Mouse (Mus musculus) adrenal gland, adult 2 months (tissue): ENCODE data around the gene Atrip. TPM values are rescaled to one million over a fixed set of nuclear protein-coding genes. Genes with fewer than 3 reads are reported as not detected.
A peak's percentile ranks its signal among the peaks of the same experiment; 100 is the strongest.

Source experiments
- DNase-seq: peaks from one replicate; pipeline ENCODE4 v3.0.0; 2021
- polyA plus RNA-seq: library from polyadenylated mRNA; depleted of rRNA; stranded (reverse); fragments of >200 nt; gene quantifications from 2 replicates; pipeline ENCODE4 v1.2.3, GENCODE M21; 2012
- total RNA-seq, 2 experiments: library from RNA; stranded (reverse); gene quantifications; 2 replicates each; pipeline ENCODE4 v1.2.3; 2021

Atrip gene
- total and polyA plus RNA-seq, 3 experiments, result 12.5 to 25.3 (median 17.5) TPM

GRCm38 (mm10) chr9:109058006-109058765 lies 15.7 kb downstream of the Atrip start:
- DNase-seq, result no peak

GRCm38 (mm10) chr9:109057543-109057942 lies 16.4 kb downstream of the Atrip start:
- no peak for DNase-seq

- DNase-seq, result no peak
Observed at GRCm38 (mm10) chr9:109056916-109057315, 17.0 kb downstream of the Atrip start.

- DNase-seq, result no peak
Observed at GRCm38 (mm10) chr9:109056081-109056690, 17.7 kb downstream of the Atrip start.

GRCm38 (mm10) chr9:109055271-109056030 lies 18.5 kb downstream of the Atrip start:
- no peak for DNase-seq

GRCm38 (mm10) chr9:109054712-109055111 lies 19.2 kb downstream of the Atrip start:
- peak; percentile 87 for DNase-seq

- no peak for DNase-seq
Observed at GRCm38 (mm10) chr9:109053851-109054250, 20.1 kb downstream of the Atrip start.

- DNase-seq, result no peak
Observed at GRCm38 (mm10) chr9:109053366-109053765, 20.6 kb downstream of the Atrip start.

- no peak for DNase-seq
Observed at GRCm38 (mm10) chr9:109052490-109053260, 21.2 kb downstream of the Atrip start.

GRCm38 (mm10) chr9:109051651-109052489 lies 22.1 kb downstream of the Atrip start:
- DNase-seq, result no peak

GRCm38 (mm10) chr9:109051011-109051501 lies 22.9 kb downstream of the Atrip start:
- no peak for DNase-seq

GRCm38 (mm10) chr9:109050674-109050997 lies 23.3 kb downstream of the Atrip start:
- no peak for DNase-seq

GRCm38 (mm10) chr9:109049996-109050673 lies 23.8 kb downstream of the Atrip start:
- DNase-seq, result no peak

GRCm38 (mm10) chr9:109049316-109049715 lies 24.6 kb downstream of the Atrip start:
- DNase-seq, result no peak

GRCm38 (mm10) chr9:109046306-109046705 lies 27.6 kb downstream of the Atrip start:
- peak; percentile 77 for DNase-seq

- no peak for DNase-seq
Observed at GRCm38 (mm10) chr9:109041351-109041750, 32.6 kb downstream of the Atrip start.

GRCm38 (mm10) chr9:109040906-109041305 lies 33.0 kb downstream of the Atrip start:
- no peak for DNase-seq

- DNase-seq, result no peak
Observed at GRCm38 (mm10) chr9:109040216-109040615, 33.7 kb downstream of the Atrip start.

- no peak for DNase-seq
Observed at GRCm38 (mm10) chr9:109039681-109040080, 34.2 kb downstream of the Atrip start.

- DNase-seq, result peak; percentile 74
Observed at GRCm38 (mm10) chr9:109038901-109039364, 35.0 kb downstream of the Atrip start.
